Mouse (Mus musculus) lung, adult 2 months (tissue): ENCODE measurements around the gene H2al2a.

Experiments
- CTCF ChIP-seq: fragments of 200-500 bp; IDR thresholded peaks from 2 replicates; pipeline ENCODE4 v1.5.1; 2011; ENCODE audit warnings: mild to moderate bottlenecking, low read length, control low read depth; ENCODE audit not compliant: insufficient read depth
- POLR2A ChIP-seq: fragments of 200-500 bp; IDR thresholded peaks from 2 replicates; pipeline ENCODE4 v1.6.1; 2011; ENCODE audit warnings: low read depth, mild to moderate bottlenecking, control low read depth, low read length, borderline replicate concordance; ENCODE audit errors: extremely low read depth

DNA sequence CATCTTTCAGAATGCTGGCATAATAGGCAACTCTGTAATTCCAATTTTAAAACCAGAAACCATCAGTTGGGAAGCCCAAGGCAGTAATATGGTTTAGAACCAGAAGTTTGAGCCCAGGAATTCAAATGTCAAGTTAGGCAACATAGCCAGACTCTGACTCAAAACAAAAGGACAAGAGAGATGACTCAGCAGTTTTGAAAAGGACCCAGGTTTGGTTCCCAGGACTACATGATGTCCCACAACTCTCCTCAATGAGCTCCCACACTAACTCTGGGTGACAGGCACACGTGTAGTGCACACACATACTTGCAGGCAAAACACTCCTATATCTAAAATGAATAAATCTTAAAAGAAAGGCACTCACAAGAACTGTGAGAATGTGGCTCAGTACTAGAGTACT, 22.4 kb upstream of the H2al2a start:
- TF ChIP-seq POLR2A, result no peak
- no peak for TF ChIP-seq CTCF
